Mouse (Mus musculus) cerebellum, adult 18-20 months (tissue): ENCODE results near the gene Krtap13-1.
"Not testable (repeated sequence)": the region's sequence is repeated elsewhere in the genome, so short reads cannot be mapped to it uniquely, and the experiment has no call there.

Experiments
- DNase-seq, 2 experiments: peaks; one replicate each; pipeline ENCODE4 v3.0.0; 2021

The Krtap13-1 gene

DNA sequence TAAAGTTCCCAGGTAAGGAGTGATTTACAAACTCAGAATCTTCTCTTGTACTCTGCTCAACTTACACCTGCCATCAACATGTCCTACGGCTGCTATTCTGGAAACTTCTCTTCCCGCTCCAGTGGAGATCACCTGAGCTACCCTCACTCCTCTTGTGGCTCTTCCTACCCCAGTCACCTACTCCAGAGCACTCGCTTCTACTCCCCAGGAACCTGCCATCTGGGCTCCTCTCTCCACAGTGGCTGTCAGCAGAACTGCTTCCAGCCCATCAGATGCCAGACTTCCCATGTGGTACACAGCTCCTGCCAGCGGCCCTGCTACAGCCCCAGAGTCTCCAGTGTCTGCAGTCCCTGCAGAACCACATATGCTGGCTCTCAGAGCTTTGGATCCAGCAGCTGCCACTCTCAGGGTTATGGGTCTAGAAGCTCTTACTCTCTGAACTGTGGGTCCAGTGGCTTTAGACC, at the start of gene Krtap13-1:
TSS of gene Krtap13-1 (plus strand) at position 51 of the 464 bp plus-strand sequence.
- peak; percentile 8 to 9 for DNase-seq

DNA sequence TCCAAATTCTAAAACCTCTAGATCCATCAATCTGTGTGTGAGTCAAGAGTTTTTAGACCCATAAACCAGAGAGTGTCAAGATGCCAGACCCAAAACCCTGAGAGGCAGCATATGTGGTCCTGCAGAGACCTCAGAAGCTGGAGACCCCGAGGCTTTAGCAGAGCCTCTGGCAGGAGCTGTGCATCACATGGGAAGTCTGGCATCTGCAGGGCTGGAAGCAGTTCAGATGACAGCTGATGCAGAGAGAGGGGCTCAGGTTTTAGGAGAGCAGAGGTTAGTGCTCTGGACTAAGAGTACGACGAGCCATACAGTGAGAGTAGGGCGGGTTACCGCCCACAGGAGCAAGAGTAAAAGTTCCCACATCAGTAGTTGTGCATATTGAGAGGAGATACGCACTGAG, 49.6 kb upstream of the Krtap13-1 start:
- no peak for DNase-seq

DNA sequence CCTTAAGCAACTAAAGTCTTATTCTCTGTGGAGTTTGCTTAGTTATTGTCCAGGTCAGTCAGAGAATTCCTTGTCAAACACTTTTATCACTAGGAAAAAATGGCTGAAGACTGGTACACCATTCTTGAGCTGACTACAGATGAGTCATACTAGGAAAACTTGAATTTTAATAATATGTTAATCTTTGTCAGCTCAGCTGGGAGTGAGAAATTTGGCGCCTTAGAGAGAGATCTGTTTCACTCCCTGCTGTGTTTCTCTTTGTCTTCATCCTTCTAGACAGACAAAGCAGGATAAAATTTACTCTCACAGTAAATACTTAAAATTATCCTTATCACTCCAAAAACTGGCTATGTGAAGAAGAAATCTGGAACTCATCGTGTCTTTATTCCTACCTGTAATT, 47.4 kb upstream of the Krtap13-1 start:
- DNase-seq = no peak

DNA sequence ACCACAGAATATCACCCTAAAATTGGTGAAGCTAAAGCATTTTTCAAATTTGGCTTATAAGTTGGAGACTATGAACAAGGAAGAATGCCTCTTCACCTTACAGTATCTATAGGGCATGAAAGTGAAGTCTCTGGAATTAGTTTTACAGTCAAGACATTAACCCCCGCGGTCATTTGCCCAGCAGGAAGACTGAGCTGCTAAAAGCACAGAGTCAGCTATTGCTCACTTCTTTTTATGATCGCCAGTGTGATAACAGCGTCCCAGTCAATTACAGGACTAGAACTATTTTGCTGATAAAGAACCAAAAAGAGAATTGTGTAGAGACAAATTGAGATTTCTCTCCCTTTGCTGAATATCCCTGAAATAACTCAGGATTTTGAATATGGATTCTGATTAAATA, 32.4 kb upstream of the Krtap13-1 start:
- DNase-seq = no peak

DNA sequence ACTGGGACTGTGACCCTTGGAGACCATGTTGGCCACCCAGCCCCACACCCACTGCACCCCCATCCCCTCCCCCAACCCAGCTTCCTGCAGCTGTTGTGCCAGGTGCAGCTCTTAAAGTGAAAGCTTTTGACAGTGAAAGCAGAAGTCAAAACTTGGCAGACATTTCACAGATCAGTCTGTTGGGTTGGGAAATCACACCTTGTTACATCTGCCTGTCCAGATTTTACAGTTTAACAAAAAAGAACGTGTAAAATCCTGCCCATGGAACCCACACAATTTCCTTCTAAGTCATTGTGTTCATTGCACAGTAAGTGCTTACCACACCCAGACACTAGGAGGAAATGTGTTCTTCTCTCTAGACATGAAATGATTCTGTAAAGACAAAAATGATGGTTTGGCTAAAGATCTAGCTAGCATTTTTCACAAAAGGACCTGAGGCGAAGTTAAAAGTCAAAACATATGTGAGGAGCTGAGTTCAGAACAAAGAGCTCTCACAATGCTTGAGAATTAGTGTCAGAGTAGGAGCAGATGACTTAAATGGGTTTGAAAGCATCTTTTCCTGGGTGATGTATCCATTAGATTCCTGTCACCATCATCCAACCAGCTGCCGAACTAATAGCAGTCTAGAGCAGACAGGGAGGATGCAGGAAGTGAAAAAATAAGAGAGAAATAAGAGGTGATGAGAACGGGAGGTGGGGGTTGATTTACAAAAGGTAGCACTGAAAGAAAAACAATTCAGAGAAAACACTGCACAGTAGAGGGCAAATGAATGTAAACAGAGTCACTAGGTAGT, 27.4 kb upstream of the Krtap13-1 start:
- DNase-seq = no peak

DNA sequence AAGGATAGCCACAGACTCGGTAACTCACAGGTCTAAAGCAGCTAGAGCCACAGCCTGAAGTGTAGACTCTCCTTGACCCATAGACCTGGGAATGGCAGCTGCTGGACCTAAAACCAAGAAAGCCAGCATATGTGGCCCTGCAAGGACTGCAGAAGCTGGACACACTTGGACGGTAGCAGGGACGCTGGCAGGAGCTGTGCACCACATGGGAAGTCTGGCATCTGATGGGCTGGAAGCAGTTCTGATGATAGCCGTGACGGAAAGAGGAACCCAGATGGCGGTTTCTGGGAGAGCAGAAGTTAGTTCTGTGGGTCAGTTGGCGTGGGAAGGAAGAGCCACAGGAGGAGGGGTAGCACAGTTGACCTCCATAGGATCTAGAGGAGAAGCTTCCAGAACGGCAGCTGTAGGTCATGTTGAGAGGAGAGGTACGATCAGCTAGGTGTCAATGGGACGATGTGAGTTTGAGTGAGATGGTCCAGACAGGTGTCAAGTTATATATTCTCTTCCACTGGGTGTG, 21.1 kb upstream of the Krtap13-1 start, which contains the start of gene 2310061N02Rik:
TSS of gene 2310061N02Rik (minus strand) at position 467 of the 517 bp plus-strand sequence.
- DNase-seq = peak; percentile 3 to 7

DNA sequence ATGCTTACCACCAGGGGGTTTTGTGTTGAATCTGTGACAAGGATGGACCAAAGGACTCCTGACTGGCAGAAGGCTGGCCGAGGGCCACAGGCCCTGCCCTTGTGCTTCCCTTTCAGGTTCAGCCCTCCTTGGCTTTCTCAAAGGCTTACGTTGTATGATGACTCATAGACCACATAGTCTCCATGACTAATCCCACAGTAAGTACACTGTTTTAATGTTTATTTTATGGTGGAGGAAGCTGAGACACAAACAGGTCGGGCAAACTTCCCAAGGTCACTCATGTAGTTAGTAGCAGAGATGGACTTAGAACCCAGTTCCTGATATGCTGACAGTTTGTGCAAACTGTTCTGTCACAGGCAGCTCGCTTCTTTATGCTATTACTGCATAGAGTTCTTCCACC, 17.9 kb upstream of the Krtap13-1 start:
- no peak for DNase-seq

DNA sequence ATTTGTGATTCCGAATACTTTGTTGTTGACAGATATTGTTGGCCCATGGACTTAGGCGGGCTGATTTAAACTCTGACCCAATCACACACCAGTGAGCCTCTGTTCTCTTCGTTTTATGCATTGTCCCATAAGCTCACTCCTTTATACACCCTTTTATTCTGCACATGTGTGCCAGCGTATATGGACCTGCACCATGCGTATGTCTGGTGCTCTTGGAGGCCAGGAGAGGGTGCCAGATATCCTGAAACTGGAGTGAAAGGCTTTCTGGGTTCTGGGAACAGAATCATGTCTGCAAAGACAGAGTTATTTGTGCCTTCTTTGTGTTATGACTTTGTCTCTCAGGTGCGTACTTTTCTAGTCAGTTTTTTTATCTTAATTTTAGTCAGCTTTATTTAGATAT, 17.4 kb upstream of the Krtap13-1 start:
- DNase-seq = no peak

DNA sequence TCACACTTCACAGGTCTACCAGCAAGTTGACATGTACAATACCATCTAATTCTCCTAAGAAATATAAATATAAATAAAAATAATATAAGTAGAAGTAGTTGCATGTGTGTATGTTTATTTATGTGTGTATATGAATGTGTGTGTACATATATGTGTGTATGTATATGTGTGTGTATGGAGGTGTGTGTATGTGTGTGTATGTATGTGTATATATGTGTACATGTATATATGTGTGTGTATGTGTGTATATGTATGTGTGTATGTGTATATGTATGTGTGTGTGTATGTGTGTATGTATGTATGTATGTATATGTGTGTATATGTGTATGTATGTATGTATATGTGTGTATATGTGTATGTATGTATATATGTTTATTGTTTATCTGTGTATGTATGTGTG, 12.1 kb upstream of the Krtap13-1 start:
- no peak for DNase-seq

DNA sequence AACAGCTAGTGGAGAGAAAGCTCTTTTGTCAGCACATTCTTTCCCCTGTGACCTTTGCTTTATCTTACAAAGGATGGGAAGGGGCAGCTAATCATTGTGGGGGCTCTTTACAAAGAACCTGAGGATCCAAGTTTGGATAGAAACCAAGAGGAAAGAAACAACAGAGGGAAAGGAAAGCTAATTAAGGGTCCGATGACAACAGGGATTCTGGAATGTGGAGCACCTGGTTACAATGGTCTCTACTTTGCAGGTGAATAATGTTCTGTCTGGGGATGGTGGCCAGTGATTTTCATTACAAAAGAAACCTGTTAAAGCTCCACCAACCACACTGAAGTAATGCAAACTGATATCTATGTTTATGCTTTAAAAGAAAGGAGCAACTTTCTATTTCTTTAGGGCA, 8.6 kb upstream of the Krtap13-1 start:
- DNase-seq = no peak

DNA sequence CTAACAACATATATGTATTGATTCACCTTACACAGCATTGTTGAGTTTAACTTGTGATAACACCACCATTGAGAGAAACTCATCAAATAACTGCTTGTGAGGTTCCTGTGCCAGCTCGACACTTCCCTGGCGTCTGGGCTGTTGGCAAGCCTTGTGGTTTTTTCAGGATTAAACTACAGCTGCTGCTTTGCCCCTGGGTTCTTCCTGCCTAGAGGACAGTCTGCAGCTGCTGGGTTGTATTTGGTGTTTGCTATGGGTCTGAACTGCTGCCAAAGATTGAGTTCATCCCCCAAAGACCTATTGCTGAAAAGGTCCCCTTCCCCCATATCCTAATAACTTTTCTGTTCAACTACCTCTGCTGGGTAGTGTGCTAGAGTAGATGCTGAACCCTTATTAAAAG, 6.7 kb downstream of the Krtap13-1 start:
- DNase-seq = no peak

DNA sequence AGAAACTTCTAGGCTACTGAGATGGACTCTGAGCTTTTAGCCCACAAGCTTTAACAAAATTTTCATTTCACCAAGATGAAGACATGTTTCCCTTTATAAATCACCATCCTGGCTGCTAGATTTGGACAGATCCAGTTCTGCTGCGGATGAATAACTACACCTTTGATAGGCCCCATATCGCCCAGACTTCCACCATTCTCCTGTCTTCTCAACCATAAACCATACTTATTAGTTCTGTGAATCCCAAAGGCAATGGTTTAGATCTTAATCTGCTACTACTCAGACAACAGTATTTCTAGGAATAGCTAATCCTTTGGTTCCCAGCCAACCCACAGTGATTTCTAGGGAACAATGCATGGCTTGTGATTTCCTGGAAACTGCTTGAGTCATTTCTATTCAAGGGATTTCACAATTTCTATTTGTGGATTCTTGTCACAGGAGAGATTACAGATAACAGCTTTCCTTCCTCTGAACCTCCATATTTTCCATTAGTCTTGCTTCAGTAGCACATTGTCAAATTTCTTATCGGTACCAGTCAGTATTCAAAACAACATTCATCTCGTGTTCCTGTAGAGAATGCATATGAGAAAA, 16.2 kb downstream of the Krtap13-1 start:
- no peak for DNase-seq

DNA sequence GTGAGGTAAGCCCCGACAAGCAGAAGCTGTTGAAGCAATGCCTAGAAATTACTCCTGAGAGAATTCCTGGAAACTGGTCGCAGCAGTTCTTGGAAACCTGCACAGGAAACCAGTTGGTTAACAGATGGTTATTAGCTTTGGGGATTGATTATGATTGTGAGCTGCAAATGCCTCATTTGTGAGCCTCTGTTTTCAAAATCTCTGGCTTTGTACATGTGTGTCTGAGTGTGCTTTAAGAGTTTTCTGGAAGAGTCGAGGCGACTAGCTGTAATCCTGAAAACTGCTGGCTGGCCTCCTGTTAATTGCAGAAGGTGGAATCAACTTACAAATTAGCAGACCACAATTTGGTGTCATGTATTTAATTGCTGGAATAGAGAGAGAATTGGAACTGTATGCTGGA, 19.3 kb downstream of the Krtap13-1 start:
- DNase-seq = no peak

DNA sequence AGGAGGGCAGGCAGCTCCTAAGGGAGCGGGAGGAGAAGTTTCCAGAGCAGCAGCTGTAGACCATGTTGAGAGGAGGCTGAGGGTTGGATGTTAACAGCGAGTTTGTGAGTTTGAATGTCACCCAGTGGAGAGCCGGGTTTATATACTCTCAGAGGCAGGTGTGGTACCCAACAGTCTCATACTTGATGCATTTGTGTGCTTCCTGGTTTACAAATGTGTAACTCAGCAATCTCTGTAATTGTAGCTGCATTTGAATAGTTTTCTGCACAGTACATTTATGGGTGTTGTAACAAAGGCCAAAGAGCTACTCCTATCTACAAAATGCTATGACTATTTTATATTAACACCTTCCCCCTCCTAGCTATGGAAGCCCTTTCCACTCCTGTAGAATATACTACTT, 22.9 kb downstream of the Krtap13-1 start, which contains the start of gene Krtap13:
TSS of gene Krtap13 (minus strand) at position 101 of the 400 bp plus-strand sequence.
- not testable (repeated sequence) for DNase-seq

DNA sequence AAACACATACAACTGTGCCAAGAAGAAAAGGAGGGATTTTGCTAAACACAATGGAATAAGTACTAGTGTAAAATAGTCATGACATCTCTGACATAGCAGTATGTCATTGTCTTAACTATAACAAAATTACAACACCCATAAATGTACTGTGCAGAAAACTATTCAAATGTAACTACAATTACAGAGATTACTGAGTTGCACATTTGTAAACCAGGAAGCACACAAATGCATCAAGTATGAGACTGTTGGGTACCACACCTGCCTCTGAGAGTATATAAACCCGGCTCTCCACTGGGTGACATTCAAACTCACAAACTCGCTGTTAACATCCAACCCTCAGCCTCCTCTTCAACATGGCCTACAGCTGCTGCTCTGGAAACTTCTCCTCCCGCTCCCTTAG, 29.9 kb downstream of the Krtap13-1 start, which contains the start of gene 2310034C09Rik:
TSS of gene 2310034C09Rik (plus strand) at position 301 of the 400 bp plus-strand sequence.
- not testable (repeated sequence) for DNase-seq

DNA sequence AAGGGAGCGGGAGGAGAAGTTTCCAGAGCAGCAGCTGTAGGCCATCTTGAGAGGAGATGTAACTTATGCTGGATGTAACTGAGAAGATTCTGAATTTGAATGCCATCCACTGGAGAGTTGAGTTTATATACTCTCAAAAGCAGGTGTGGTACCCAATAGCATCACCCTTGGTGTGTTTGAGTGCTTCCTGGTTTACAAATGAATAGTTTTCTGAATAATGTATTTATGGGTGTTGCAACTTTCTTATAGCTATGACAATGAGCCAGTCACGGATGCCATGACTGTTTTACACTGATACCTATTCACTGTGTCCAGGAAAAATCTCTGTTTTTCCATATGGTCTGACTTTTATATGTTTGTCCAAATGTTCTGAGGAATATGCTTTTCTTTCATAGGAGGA, 45.4 kb downstream of the Krtap13-1 start, which contains the start of gene 2310057N15Rik:
TSS of gene 2310057N15Rik (minus strand) at position 101 of the 400 bp plus-strand sequence.
- no peak for DNase-seq

DNA sequence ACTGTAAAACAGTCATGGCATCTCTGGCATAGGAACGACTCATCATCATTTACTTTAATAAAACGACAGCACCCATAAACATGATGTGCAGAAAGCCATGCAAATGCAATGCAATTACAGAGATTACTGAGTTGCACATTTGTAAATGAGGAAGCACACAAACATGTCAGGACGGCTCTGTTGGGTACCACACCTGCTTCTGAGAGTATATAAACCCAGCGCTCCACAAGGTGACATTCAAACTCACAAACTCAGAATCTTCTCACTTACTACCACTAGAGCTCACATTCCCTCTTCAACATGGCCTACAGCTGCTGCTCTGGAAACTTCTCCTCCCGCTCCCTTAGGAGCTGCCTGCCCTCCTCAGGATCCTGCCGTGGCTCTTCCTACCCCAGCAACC, 48.9 kb downstream of the Krtap13-1 start, which contains the start of gene Gm5965:
TSS of gene Gm5965 (plus strand) at position 301 of the 400 bp plus-strand sequence.
- no peak for DNase-seq
